Mouse (Mus musculus): ENCODE measurements around the gene Ptprn. TPM values are rescaled to one million over a fixed set of nuclear protein-coding genes. Genes with fewer than 3 reads are reported as not detected.
"Not testable (repeated sequence)": the region's sequence is repeated elsewhere in the genome, so short reads cannot be mapped to it uniquely, and the experiment has no call there.

The Ptprn gene
- polyA plus RNA-seq, 1 experiment, result 0.94 TPM

- H3K4me3 ChIP-seq (ENCODE audit: insufficient read depth, low read length), result no peak overlapping the region
- peaks cover 18% of the 10 kb centered on the region for H3K4me1 ChIP-seq (ENCODE audit: control insufficient read depth, insufficient read depth, low read length)
- no peak for TF ChIP-seq CTCF (IDR thresholded peaks at IDR 0.05; ENCODE audit: low read depth, low read length)
- TF ChIP-seq POLR2A (IDR thresholded peaks at IDR 0.05; ENCODE audit: borderline replicate concordance, low read depth, low read length), result no peak
- no peak overlapping the region for H3K27ac ChIP-seq (ENCODE audit: insufficient read depth, low read depth, low read length)
Observed at GRCm38 (mm10) chr1:75244175-75244826, 20.0 kb downstream of the Ptprn start.

DNA sequence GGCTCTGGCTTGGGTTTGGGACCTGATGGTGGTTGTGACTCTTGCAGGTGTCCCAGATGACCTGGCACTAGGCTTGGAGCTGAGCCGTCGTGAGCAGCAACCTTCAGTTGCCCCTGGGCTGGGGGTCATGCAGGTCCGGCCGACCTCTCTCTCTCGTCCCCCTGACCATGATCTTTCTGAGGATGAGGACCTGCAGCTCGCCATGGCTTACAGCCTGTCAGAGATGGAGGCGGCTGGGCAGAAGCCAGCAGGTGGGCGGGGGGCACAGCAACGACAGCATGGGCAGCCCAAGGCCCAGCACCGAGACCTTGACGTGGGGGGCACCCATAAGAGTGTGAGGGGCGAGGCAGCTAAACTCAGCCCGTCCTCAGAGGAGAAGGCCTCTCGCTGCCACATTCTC, 20.9 kb downstream of the Ptprn start:
- no peak for TF ChIP-seq POLR2A (IDR thresholded peaks at IDR 0.05; ENCODE audit: borderline replicate concordance, low read depth, low read length)
- TF ChIP-seq CTCF (IDR thresholded peaks at IDR 0.05; ENCODE audit: low read depth, low read length), result no peak
- Histone ChIP-seq H3K4me3 (ENCODE audit: insufficient read depth, low read length) (no peak overlapping the region), H3K27ac (ENCODE audit: insufficient read depth, low read depth, low read length) (no peak overlapping the region), H3K4me1 (ENCODE audit: control insufficient read depth, insufficient read depth, low read length) (peaks cover 12% of the 10 kb centered on the region)

- H3K4me1 ChIP-seq (ENCODE audit: control insufficient read depth, insufficient read depth, low read length), result peaks cover 18% of the 10 kb centered on the region
- TF ChIP-seq POLR2A (IDR thresholded peaks at IDR 0.05; ENCODE audit: borderline replicate concordance, low read depth, low read length), result no peak
- no peak for TF ChIP-seq CTCF (IDR thresholded peaks at IDR 0.05; ENCODE audit: low read depth, low read length)
- no peak overlapping the region for H3K27ac ChIP-seq (ENCODE audit: insufficient read depth, low read depth, low read length)
- no peak overlapping the region for H3K4me3 ChIP-seq (ENCODE audit: insufficient read depth, low read length)
Observed at GRCm38 (mm10) chr1:75239591-75239990, 24.7 kb downstream of the Ptprn start.

DNA sequence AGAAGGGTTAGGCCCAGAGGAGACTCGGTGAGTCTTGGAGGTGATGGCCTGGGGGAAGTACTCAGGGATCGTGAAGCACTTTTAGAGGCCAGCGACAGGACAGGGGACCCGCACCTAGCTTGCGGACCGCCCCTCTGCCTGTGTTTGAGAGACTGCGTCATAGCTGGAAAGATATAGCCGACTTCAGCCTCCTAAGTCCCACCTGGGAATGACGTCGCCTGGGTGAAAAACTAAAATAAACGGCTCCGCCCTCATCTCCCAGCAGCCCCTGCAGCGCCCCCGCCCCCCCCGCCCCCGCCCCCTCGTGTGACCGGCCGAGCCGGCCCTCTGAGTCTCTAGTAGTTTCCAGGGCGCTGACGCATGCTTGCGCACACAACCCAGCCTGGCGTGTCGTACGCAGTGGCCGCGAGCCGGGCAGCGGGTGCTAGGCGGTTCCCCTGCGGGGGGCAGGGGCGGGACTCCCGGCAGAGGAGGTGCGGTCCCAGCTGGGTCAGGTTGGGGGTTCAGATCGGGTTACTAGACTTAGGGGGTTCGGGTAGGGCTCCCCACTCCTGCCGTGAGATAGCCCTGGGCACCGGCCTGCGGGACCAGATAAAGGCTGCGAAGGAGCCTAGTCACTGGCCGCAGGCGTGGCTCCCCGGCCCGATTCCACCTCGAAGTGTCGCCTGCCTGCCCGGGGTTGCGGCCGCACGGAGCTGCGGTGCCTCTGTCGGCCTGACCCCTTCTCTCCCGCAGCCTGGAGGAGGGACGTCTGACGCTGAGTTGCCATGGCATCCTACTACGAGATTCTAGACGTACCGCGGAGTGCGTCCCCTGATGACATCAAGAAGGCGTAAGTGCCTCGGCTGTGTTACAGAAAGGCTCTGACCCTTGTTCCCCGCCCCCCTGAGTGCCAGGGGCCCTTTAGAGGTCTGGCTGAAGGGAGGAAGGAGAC, 27.9 kb downstream of the Ptprn start, which contains the start of gene Dnajb2:
Gene Dnajb2 (plus strand): TSS at position 290 of the 934 bp plus-strand sequence.
- TF ChIP-seq POLR2A (IDR thresholded peaks at IDR 0.05; ENCODE audit: borderline replicate concordance, low read depth, low read length) (no peak), CTCF (IDR thresholded peaks at IDR 0.05; ENCODE audit: low read depth, low read length) (no peak)
- Histone ChIP-seq H3K4me3 (ENCODE audit: insufficient read depth, low read length) (peak within 1 kb of the TSS; percentile 63), H3K27ac (ENCODE audit: insufficient read depth, low read depth, low read length) (no peak within 1 kb of the TSS), H3K4me1 (ENCODE audit: control insufficient read depth, insufficient read depth, low read length) (peaks cover 16% of the 10 kb centered on the region)

GRCm38 (mm10) chr1:75234606-75235005, 29.7 kb downstream of the Ptprn start:
- Histone ChIP-seq H3K27ac (ENCODE audit: insufficient read depth, low read depth, low read length) (no peak overlapping the region), H3K4me3 (ENCODE audit: insufficient read depth, low read length) (no peak overlapping the region), H3K4me1 (ENCODE audit: control insufficient read depth, insufficient read depth, low read length) (peaks cover 19% of the 10 kb centered on the region)
- TF ChIP-seq POLR2A (IDR thresholded peaks at IDR 0.05; ENCODE audit: borderline replicate concordance, low read depth, low read length) (no peak), CTCF (IDR thresholded peaks at IDR 0.05; ENCODE audit: low read depth, low read length) (peak; percentile 7; the same call in 1 of the 2 replicates)

DNA sequence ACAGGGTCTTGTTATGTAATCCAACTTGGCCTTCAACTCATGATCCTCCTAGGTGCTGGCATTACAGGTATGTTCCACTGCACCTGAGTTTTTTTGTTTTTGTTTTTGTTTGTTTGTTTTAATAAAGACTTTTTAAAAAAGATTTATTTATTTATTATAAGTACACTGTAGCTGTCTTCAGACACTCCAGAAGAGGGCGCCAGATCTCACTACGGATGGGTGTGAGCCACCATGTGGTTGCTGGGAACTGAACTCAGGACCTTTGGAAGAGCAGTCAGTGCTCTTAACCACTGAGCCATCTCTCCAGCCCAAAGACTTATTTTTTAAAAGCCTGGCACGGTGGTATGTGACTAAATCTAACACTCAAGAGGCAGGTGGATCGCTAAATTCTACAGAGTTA, 31.8 kb downstream of the Ptprn start:
- peaks cover 18% of the 10 kb centered on the region for H3K4me1 ChIP-seq (ENCODE audit: control insufficient read depth, insufficient read depth, low read length)
- H3K27ac ChIP-seq (ENCODE audit: insufficient read depth, low read depth, low read length); H3K4me3 ChIP-seq (ENCODE audit: insufficient read depth, low read length): not testable (repeated sequence)

- peaks cover 13% of the 10 kb centered on the region for H3K4me1 ChIP-seq (ENCODE audit: control insufficient read depth, insufficient read depth, low read length)
- no peak within 1 kb of the TSS for H3K27ac ChIP-seq (ENCODE audit: insufficient read depth, low read depth, low read length)
- H3K4me3 ChIP-seq (ENCODE audit: insufficient read depth, low read length), result no peak within 1 kb of the TSS
- no peak for TF ChIP-seq CTCF (IDR thresholded peaks at IDR 0.05; ENCODE audit: low read depth, low read length)
- TF ChIP-seq POLR2A (IDR thresholded peaks at IDR 0.05; ENCODE audit: borderline replicate concordance, low read depth, low read length), result no peak
Observed at GRCm38 (mm10) chr1:75231664-75232152, 32.6 kb downstream of the Ptprn start, which contains the start of gene A630095N17Rik. A630095N17Rik (minus strand) TSS chr1:75232102.

GRCm38 (mm10) chr1:75231224-75231623, 33.1 kb downstream of the Ptprn start:
- H3K4me3 ChIP-seq (ENCODE audit: insufficient read depth, low read length), result no peak overlapping the region
- TF ChIP-seq CTCF (IDR thresholded peaks at IDR 0.05; ENCODE audit: low read depth, low read length) (no peak), POLR2A (IDR thresholded peaks at IDR 0.05; ENCODE audit: borderline replicate concordance, low read depth, low read length) (no peak)
- H3K27ac ChIP-seq (ENCODE audit: insufficient read depth, low read depth, low read length), result no peak overlapping the region
- peaks cover 13% of the 10 kb centered on the region for H3K4me1 ChIP-seq (ENCODE audit: control insufficient read depth, insufficient read depth, low read length)

DNA sequence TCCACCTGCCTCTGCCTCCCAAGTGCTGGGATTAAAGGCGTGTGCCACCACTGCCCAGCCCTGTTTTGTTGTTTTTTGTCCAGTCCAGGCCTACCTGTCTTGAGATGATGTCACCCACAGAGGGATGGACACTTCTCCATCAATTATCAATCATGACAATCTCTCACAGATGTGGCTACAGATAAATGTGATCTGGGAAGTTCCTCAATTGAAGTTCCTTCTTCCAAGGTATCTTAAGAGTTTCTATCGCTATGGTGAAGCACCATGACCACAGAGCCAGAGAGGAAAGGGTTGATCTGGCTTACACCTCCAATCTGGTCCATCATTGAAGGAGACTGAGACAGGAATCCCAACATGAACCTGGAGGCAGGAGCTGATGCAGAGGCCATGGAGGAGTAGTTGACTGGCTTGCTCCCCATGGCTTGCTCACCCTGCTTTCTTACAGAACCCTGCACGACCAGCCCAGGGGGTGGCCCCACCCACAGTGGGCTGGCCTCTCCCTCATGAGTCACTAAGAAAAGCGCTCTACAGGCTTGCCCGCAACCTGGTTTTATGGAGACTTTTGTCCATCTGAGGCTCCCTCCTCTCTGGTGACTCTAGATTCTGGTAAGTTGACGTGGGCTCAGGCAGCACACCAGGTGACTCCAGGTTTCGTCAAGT, 33.8 kb downstream of the Ptprn start:
- Histone ChIP-seq H3K4me1 (ENCODE audit: control insufficient read depth, insufficient read depth, low read length) (peaks cover 9% of the 10 kb centered on the region; the same call in 1 of the 2 replicates), H3K27ac (ENCODE audit: insufficient read depth, low read depth, low read length) (no peak overlapping the region), H3K4me3 (ENCODE audit: insufficient read depth, low read length) (no peak overlapping the region)
- TF ChIP-seq CTCF (IDR thresholded peaks at IDR 0.05; ENCODE audit: low read depth, low read length) (no peak), POLR2A (IDR thresholded peaks at IDR 0.05; ENCODE audit: borderline replicate concordance, low read depth, low read length) (no peak)

Data from bone marrow macrophage, adult 2 months (primary cell).